Mouse (Mus musculus) hindbrain, embryonic 16.5 days (tissue): Measurements from ENCODE around the gene Tcf12. TPM values are rescaled to one million over a fixed set of nuclear protein-coding genes. Genes with fewer than 3 reads are reported as not detected.

Experiments
- ATAC-seq: fragments of 200-750 bp; cut with Nextera tagmentation; 2 replicates; pipeline ENCODE4 v1.8.0; 2017; ENCODE audit warnings: moderate TSS enrichment, moderate library complexity
- H3K27ac ChIP-seq: fragments of 300-500 bp; sonication (generic); 2 replicates; pipeline ENCODE4 v1.5.1; 2014; ENCODE audit warnings: low read depth, mild to moderate bottlenecking, control low read depth, low read length, moderate library complexity
- H3K27me3 ChIP-seq: fragments of 300-500 bp; sonication (generic); replicated peaks from 2 replicates; pipeline ENCODE4 v1.6.1; 2014; ENCODE audit warnings: low read length; ENCODE audit not compliant: control insufficient read depth, insufficient read depth
- H3K36me3 ChIP-seq: fragments of 300-500 bp; sonication (generic); 2 replicates; pipeline ENCODE4 v1.6.1; 2014; ENCODE audit warnings: mild to moderate bottlenecking, low read length, moderate library complexity, mixed read lengths; ENCODE audit not compliant: control insufficient read depth, insufficient read depth
- H3K4me1 ChIP-seq: fragments of 300-500 bp; sonication (generic); 2 replicates; pipeline ENCODE4 v1.6.1; 2014; ENCODE audit warnings: low read depth, low read length; ENCODE audit not compliant: control insufficient read depth, insufficient read depth
- H3K4me2 ChIP-seq: fragments of 300-500 bp; sonication (generic); 2 replicates; pipeline ENCODE4 v1.6.1; 2014; ENCODE audit warnings: mild to moderate bottlenecking, low read length, control low read depth, moderate library complexity
- H3K4me3 ChIP-seq: fragments of 300-500 bp; sonication (generic); 2 replicates; pipeline ENCODE4 v1.5.1; 2014; ENCODE audit warnings: mild to moderate bottlenecking, low read length, control low read depth, moderate library complexity
- H3K9ac ChIP-seq: fragments of 300-500 bp; sonication (generic); 2 replicates; pipeline ENCODE4 v1.6.1; 2014; ENCODE audit warnings: low read depth, mild to moderate bottlenecking, control low read depth, low read length, moderate library complexity
- H3K9me3 ChIP-seq: fragments of 300-500 bp; sonication (generic); 2 replicates; pipeline ENCODE4 v1.6.1; 2014; ENCODE audit warnings: mild to moderate bottlenecking, low read length, moderate library complexity; ENCODE audit not compliant: control insufficient read depth
- WGBS: fragments of 180-500 bp; shearing (Covaris S2); extraction: QIAGEN DNeasy Blood & Tissue Kit; methylation state at CpG from one replicate; pipeline ENCODE4 v1.1.7; 2014; 5-methylcytosine and 5-hydroxymethylcytosine counted together
- polyA plus RNA-seq: library from polyadenylated mRNA; unstranded; fragments of >200 nt; fragmentation: Nextera tagmentation; extraction: Ambion mirVana; gene quantifications from 2 replicates; pipeline ENCODE4 v1.2.1, GENCODE M21; 2015

Gene Tcf12
- 56.8 and 62.7 TPM in 2 replicates for polyA plus RNA-seq

- peak within 1 kb of the TSS; percentile 98 for H3K4me3 ChIP-seq
- no peaks in the 10 kb centered on the region for H3K9me3 ChIP-seq
- peak within 1 kb of the TSS; percentile 98 for H3K9ac ChIP-seq
- peaks cover 13% of the 10 kb centered on the region for H3K4me1 ChIP-seq
- peak; percentile 88 for ATAC-seq
- H3K27ac ChIP-seq = peak within 1 kb of the TSS; percentile 95
- peak within 1 kb of the TSS; percentile 87 for H3K4me2 ChIP-seq
- no peaks in the 10 kb centered on the region; the same call in 1 of the 2 replicates for H3K36me3 ChIP-seq
- WGBS = 2% methylated on average over 49 of the region's 88 CpGs
- no peaks in the 10 kb centered on the region for H3K27me3 ChIP-seq
Observed at GRCm38 (mm10) chr9:72111622-72112550, at the start of gene Tcf12. TSS of gene Tcf12 (minus strand) at chr9:72111871.

- no peak for ATAC-seq
- WGBS = 65% methylated on average over 2 of the region's 2 CpGs
- peaks cover 3% of the 10 kb centered on the region for H3K4me1 ChIP-seq
- no peak overlapping the region for H3K27ac ChIP-seq
- H3K4me3 ChIP-seq = no peak overlapping the region
- H3K36me3 ChIP-seq = no peaks in the 10 kb centered on the region
- H3K27me3 ChIP-seq = no peaks in the 10 kb centered on the region
- H3K4me2 ChIP-seq = no peak overlapping the region
- H3K9me3 ChIP-seq = 0 out of 2 replicates have a peak, but pooled peaks cover 2% of the 10 kb centered on the region
- no peak overlapping the region for H3K9ac ChIP-seq
Observed at GRCm38 (mm10) chr9:72158392-72158791, 46.7 kb upstream of the Tcf12 start.

GRCm38 (mm10) chr9:72157091-72157490 lies 45.4 kb upstream of the Tcf12 start:
- Histone ChIP-seq H3K9ac (no peak overlapping the region), H3K27me3 (no peaks in the 10 kb centered on the region), H3K27ac (no peak overlapping the region), H3K4me1 (peaks cover 3% of the 10 kb centered on the region), H3K4me3 (no peak overlapping the region), H3K4me2 (no peak overlapping the region), H3K36me3 (no peaks in the 10 kb centered on the region), H3K9me3 (0 out of 2 replicates have a peak, but pooled peaks cover 2% of the 10 kb centered on the region)
- 89% methylated on average over 1 of the region's 1 CpGs for WGBS
- ATAC-seq = no peak

DNA sequence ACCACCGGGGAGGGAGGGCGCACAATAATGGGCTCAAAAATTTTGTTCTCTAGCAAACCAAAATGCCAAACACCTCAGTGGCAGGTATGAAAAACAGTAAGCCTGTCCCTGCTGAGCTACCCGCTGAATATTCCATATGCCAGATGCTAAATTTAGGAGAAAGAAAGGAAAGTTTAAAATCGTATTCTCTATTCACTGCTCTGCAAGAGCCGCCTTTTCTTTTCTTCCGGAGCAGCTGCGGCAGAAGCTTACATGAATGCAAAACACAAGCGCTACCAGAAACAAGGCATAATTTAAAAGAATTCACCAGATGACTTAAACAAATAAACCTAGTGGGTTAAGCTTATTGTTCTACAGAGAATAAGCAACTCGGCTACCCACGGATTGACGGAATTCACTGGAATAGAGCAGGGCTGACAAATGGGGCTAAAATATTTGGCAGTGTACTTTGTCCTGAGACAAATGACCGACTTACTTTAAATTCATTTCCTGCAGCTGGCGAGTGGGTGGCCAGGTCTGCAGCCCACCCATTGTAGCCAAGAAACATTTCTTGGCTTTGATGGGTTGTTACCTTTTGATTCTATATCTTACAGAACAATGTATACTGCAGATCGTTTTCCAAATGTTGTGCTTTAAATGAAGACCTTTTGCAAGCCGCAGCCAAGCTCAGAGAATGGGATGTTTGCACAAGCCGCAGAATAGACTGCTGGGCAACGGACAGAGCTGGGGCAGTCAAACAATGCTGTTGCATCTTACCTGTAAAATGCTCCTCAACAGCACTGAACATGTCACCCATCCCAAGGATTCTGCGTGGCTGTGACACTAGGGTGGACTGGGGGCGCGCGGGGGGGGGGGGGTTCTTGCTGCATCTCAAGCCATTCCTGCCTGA lies 43.8 kb upstream of the Tcf12 start:
- 11% methylated on average over 21 of the region's 21 CpGs for WGBS
- H3K9ac ChIP-seq = peak overlapping the region; percentile 47
- no peaks in the 10 kb centered on the region for H3K36me3 ChIP-seq
- H3K4me1 ChIP-seq = peaks cover 3% of the 10 kb centered on the region
- peak overlapping the region; percentile 72 for H3K4me2 ChIP-seq
- H3K27me3 ChIP-seq = no peaks in the 10 kb centered on the region
- H3K4me3 ChIP-seq = peak overlapping the region; percentile 32
- peak overlapping the region; percentile 63 for H3K27ac ChIP-seq
- ATAC-seq = 0 out of 2 replicates have a peak, but pooled peaks have one; percentile 40
- 0 out of 2 replicates have a peak, but pooled peaks cover 2% of the 10 kb centered on the region for H3K9me3 ChIP-seq

DNA sequence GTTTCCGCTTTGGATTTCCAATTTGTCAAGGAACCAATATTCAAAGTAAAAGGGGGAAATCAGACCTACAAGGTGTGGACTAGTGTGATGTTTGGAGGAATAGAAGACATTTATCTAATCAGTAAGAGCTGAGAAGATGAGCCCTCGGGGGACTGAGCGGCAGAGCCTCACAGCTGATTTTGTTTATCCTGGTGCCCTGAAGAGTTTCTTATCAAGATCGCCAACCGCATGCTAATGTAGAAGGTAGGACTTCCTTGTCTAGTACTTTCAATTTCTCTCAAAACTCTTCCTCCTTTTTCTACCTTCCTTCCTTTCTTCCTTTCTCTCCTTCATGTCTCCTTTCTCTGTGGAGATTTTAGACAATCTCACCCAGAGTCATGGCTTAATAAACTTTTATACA lies 32.5 kb upstream of the Tcf12 start:
- Histone ChIP-seq H3K4me3 (no peak overlapping the region), H3K9ac (no peak overlapping the region), H3K9me3 (no peaks in the 10 kb centered on the region), H3K27ac (no peak overlapping the region), H3K27me3 (no peaks in the 10 kb centered on the region), H3K4me2 (no peak overlapping the region), H3K36me3 (no peaks in the 10 kb centered on the region), H3K4me1 (no peaks in the 10 kb centered on the region)
- no peak for ATAC-seq
- WGBS = 87% methylated on average over 5 of the region's 5 CpGs

DNA sequence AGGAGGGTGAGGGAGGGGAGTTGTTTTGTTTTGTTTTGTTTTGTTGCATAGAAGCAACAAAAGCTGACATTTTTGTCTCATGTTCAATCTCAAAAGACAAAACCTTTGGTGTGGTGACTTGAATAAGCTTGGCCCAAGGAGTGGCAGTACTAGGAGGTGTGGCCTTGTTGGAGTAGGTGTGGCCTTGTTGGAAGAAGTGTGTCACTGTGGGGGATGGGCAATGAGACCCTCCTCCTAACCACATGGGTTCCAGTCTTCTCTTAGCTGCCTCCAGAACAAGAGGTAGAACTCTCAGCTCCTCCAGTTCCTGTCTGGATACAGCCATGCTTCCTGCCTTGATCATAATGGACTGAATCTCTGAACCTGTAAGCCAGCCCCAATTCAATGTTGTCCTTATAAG lies 26.2 kb upstream of the Tcf12 start:
- Histone ChIP-seq H3K4me3 (no peak overlapping the region), H3K4me1 (no peaks in the 10 kb centered on the region), H3K9ac (no peak overlapping the region), H3K36me3 (no peaks in the 10 kb centered on the region), H3K27ac (no peak overlapping the region), H3K27me3 (no peaks in the 10 kb centered on the region), H3K9me3 (no peaks in the 10 kb centered on the region), H3K4me2 (no peak overlapping the region)
- no peak for ATAC-seq

GRCm38 (mm10) chr9:72133772-72134245 lies 22.1 kb upstream of the Tcf12 start:
- Histone ChIP-seq H3K4me2 (peak overlapping the region; percentile 92), H3K36me3 (no peaks in the 10 kb centered on the region), H3K27me3 (no peaks in the 10 kb centered on the region), H3K4me1 (peaks cover 8% of the 10 kb centered on the region), H3K27ac (peak overlapping the region; percentile 93), H3K4me3 (peak overlapping the region; percentile 75), H3K9me3 (no peaks in the 10 kb centered on the region), H3K9ac (peak overlapping the region; percentile 94; the same call in 1 of the 2 replicates)
- WGBS = 35% methylated on average over 4 of the region's 4 CpGs
- no peak for ATAC-seq

DNA sequence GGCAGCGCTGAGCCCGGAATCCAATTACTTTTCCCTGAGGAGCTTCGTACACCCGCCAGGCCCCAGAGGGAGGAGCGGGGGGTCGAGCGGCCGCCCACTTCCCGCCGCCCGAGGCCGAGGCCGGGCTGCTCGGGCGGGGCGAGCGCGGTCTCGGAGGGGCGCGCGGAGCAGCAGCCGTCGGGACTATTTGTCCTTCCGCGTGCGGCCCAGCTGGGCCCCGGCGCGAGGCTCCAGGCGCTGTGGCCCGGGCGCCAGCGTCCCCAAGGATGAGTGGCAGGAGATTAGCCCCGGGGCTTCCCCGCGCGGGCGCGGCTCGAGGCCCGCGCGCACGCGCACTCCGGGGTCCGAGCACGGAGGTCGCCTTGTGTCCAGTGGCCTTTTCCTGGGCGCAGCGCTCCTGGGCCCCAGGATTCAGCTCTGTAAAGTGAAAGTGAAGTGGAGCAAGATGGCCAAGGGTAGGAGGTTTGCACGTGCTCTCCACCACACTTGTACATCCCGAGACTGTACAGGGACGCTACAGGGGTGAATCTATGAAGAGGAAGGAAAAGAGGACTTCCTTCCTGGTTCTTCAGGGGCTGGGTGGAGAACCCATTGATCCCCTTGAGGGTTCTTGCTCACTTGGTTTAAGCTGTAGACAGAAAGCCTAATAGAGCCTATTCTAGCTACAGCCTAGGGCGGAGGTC lies 21.6 kb upstream of the Tcf12 start:
- WGBS = 2% methylated on average over 45 of the region's 56 CpGs
- ATAC-seq = peak; percentile 92
- peak overlapping the region; percentile 93 for H3K27ac ChIP-seq
- peak overlapping the region; percentile 75 for H3K4me3 ChIP-seq
- H3K36me3 ChIP-seq = no peaks in the 10 kb centered on the region
- peaks cover 8% of the 10 kb centered on the region for H3K4me1 ChIP-seq
- peak overlapping the region; percentile 92 for H3K4me2 ChIP-seq
- H3K27me3 ChIP-seq = no peaks in the 10 kb centered on the region
- no peaks in the 10 kb centered on the region for H3K9me3 ChIP-seq
- H3K9ac ChIP-seq = peak overlapping the region; percentile 94
